Mouse (Mus musculus): ENCODE results near the gene Mpzl3. TPM values are rescaled to one million over a fixed set of nuclear protein-coding genes. Genes with fewer than 3 reads are reported as not detected.

Mpzl3 gene
- total and polyA plus RNA-seq, 2 experiments from 2014 or later: 0.68 to 3.1 TPM

GRCm38 (mm10) chr9:45011291-45011690 is 43.7 kb upstream of the Mpzl3 start:
- Histone ChIP-seq H3K27ac (ENCODE audit: low read depth) (no peak overlapping the region), H3K36me3 (replicated peaks; ENCODE audit: control insufficient read depth, insufficient read depth, low read length) (no peaks in the 10 kb centered on the region), H3K4me3 (ENCODE audit: low read depth, low read length) (no peak overlapping the region), H3K9me3 (replicated peaks; ENCODE audit: control insufficient read depth, low read length) (no peaks in the 10 kb centered on the region), H3K9ac (replicated peaks; ENCODE audit: low read depth, low read length) (no peak overlapping the region), H3K4me1 (ENCODE audit: control insufficient read depth, insufficient read depth) (no peaks in the 10 kb centered on the region), H3K4me2 (ENCODE audit: low read depth, low read length) (no peak overlapping the region), H3K27me3 (ENCODE audit: control insufficient read depth, insufficient read depth, low read length) (no peaks in the 10 kb centered on the region)
- ATAC-seq (ENCODE audit: insufficient read depth, low read depth) (no peak), DNase-seq (ENCODE audit: low spot score) (no peak)
- 27% methylated on average over 6 of the region's 6 CpGs for WGBS
- TF ChIP-seq EP300 (IDR thresholded peaks at IDR 0.05; ENCODE audit: low read depth) (no peak), CTCF (IDR thresholded peaks at IDR 0.05; ENCODE audit: low read depth) (no peak)

- no peaks in the 10 kb centered on the region for H3K4me1 ChIP-seq (ENCODE audit: control insufficient read depth, insufficient read depth)
- no peak overlapping the region for H3K4me3 ChIP-seq (ENCODE audit: low read depth, low read length)
- no peak overlapping the region for H3K9ac ChIP-seq (replicated peaks; ENCODE audit: low read depth, low read length)
- WGBS: 25% methylated on average over 2 of the region's 2 CpGs
- no peaks in the 10 kb centered on the region for H3K9me3 ChIP-seq (replicated peaks; ENCODE audit: control insufficient read depth, low read length)
- no peaks in the 10 kb centered on the region for H3K27me3 ChIP-seq (ENCODE audit: control insufficient read depth, insufficient read depth, low read length)
- H3K27ac ChIP-seq (ENCODE audit: low read depth): no peak overlapping the region
- H3K36me3 ChIP-seq (replicated peaks; ENCODE audit: control insufficient read depth, insufficient read depth, low read length): no peaks in the 10 kb centered on the region
- DNase-seq (ENCODE audit: low spot score): no peak
- no peak overlapping the region for H3K4me2 ChIP-seq (ENCODE audit: low read depth, low read length)
- no peak for ATAC-seq (ENCODE audit: insufficient read depth, low read depth)
- TF ChIP-seq CTCF (IDR thresholded peaks at IDR 0.05; ENCODE audit: low read depth) (no peak), EP300 (IDR thresholded peaks at IDR 0.05; ENCODE audit: low read depth) (no peak)
Measured at GRCm38 (mm10) chr9:45014879-45015278, 40.1 kb upstream of the Mpzl3 start.

- DNase-seq (ENCODE audit: low spot score) (no peak), ATAC-seq (ENCODE audit: insufficient read depth, low read depth) (no peak)
- Histone ChIP-seq H3K4me2 (ENCODE audit: low read depth, low read length) (no peak overlapping the region), H3K27ac (ENCODE audit: low read depth) (no peak overlapping the region), H3K27me3 (ENCODE audit: control insufficient read depth, insufficient read depth, low read length) (no peaks in the 10 kb centered on the region), H3K9ac (replicated peaks; ENCODE audit: low read depth, low read length) (no peak overlapping the region), H3K36me3 (replicated peaks; ENCODE audit: control insufficient read depth, insufficient read depth, low read length) (no peaks in the 10 kb centered on the region), H3K4me3 (ENCODE audit: low read depth, low read length) (no peak overlapping the region), H3K9me3 (replicated peaks; ENCODE audit: control insufficient read depth, low read length) (no peaks in the 10 kb centered on the region), H3K4me1 (ENCODE audit: control insufficient read depth, insufficient read depth) (no peaks in the 10 kb centered on the region)
- TF ChIP-seq EP300 (IDR thresholded peaks at IDR 0.05; ENCODE audit: low read depth) (no peak), CTCF (IDR thresholded peaks at IDR 0.05; ENCODE audit: low read depth) (no peak)
- 63% methylated on average over 3 of the region's 3 CpGs for WGBS
Measured at GRCm38 (mm10) chr9:45015841-45016240, 39.1 kb upstream of the Mpzl3 start.

GRCm38 (mm10) chr9:45018031-45018430 is 37.0 kb upstream of the Mpzl3 start:
- no peak overlapping the region for H3K27ac ChIP-seq (ENCODE audit: low read depth)
- DNase-seq (ENCODE audit: low spot score) (no peak), ATAC-seq (ENCODE audit: insufficient read depth, low read depth) (no peak)
- no peaks in the 10 kb centered on the region for H3K27me3 ChIP-seq (ENCODE audit: control insufficient read depth, insufficient read depth, low read length)
- H3K4me2 ChIP-seq (ENCODE audit: low read depth, low read length): no peak overlapping the region
- H3K4me3 ChIP-seq (ENCODE audit: low read depth, low read length): no peak overlapping the region
- no peaks in the 10 kb centered on the region for H3K9me3 ChIP-seq (replicated peaks; ENCODE audit: control insufficient read depth, low read length)
- TF ChIP-seq EP300 (IDR thresholded peaks at IDR 0.05; ENCODE audit: low read depth) (no peak), CTCF (IDR thresholded peaks at IDR 0.05; ENCODE audit: low read depth) (no peak)
- H3K4me1 ChIP-seq (ENCODE audit: control insufficient read depth, insufficient read depth): no peaks in the 10 kb centered on the region
- H3K9ac ChIP-seq (replicated peaks; ENCODE audit: low read depth, low read length): no peak overlapping the region
- H3K36me3 ChIP-seq (replicated peaks; ENCODE audit: control insufficient read depth, insufficient read depth, low read length): no peaks in the 10 kb centered on the region
- WGBS: 79% methylated on average over 11 of the region's 11 CpGs

- no peak overlapping the region for H3K27ac ChIP-seq (ENCODE audit: low read depth)
- H3K4me3 ChIP-seq (ENCODE audit: low read depth, low read length): no peak overlapping the region
- no peaks in the 10 kb centered on the region for H3K9me3 ChIP-seq (replicated peaks; ENCODE audit: control insufficient read depth, low read length)
- WGBS: 10% methylated on average over 3 of the region's 3 CpGs
- H3K4me2 ChIP-seq (ENCODE audit: low read depth, low read length): no peak overlapping the region
- DNase-seq (ENCODE audit: low spot score) (peak; percentile 52), ATAC-seq (ENCODE audit: insufficient read depth, low read depth) (no peak)
- no peaks in the 10 kb centered on the region for H3K36me3 ChIP-seq (replicated peaks; ENCODE audit: control insufficient read depth, insufficient read depth, low read length)
- no peaks in the 10 kb centered on the region for H3K4me1 ChIP-seq (ENCODE audit: control insufficient read depth, insufficient read depth)
- H3K9ac ChIP-seq (replicated peaks; ENCODE audit: low read depth, low read length): no peak overlapping the region
- peaks cover 14% of the 10 kb centered on the region for H3K27me3 ChIP-seq (ENCODE audit: control insufficient read depth, insufficient read depth, low read length)
- TF ChIP-seq CTCF (IDR thresholded peaks at IDR 0.05; ENCODE audit: low read depth) (peak; percentile 90), EP300 (IDR thresholded peaks at IDR 0.05; ENCODE audit: low read depth) (no peak)
Measured at GRCm38 (mm10) chr9:45022800-45023199, 32.2 kb upstream of the Mpzl3 start.

- DNase-seq (ENCODE audit: low spot score): no peak
- Histone ChIP-seq H3K9ac (replicated peaks; ENCODE audit: low read depth, low read length) (no peak overlapping the region), H3K4me2 (ENCODE audit: low read depth, low read length) (no peak overlapping the region), H3K27ac (ENCODE audit: low read depth) (no peak overlapping the region), H3K9me3 (replicated peaks; ENCODE audit: control insufficient read depth, low read length) (no peaks in the 10 kb centered on the region), H3K4me3 (ENCODE audit: low read depth, low read length) (no peak overlapping the region), H3K36me3 (replicated peaks; ENCODE audit: control insufficient read depth, insufficient read depth, low read length) (no peaks in the 10 kb centered on the region), H3K4me1 (ENCODE audit: control insufficient read depth, insufficient read depth) (no peaks in the 10 kb centered on the region), H3K27me3 (ENCODE audit: control insufficient read depth, insufficient read depth, low read length) (peaks cover 19% of the 10 kb centered on the region)
- no peak for ATAC-seq (ENCODE audit: insufficient read depth, low read depth)
- 55% methylated on average over 3 of the region's 3 CpGs for WGBS
- TF ChIP-seq EP300 (IDR thresholded peaks at IDR 0.05; ENCODE audit: low read depth) (no peak), CTCF (IDR thresholded peaks at IDR 0.05; ENCODE audit: low read depth) (no peak)
Measured at GRCm38 (mm10) chr9:45023638-45024037, 31.3 kb upstream of the Mpzl3 start.

Data from heart, postnatal 0 days (tissue).